In genomic region chr4:44167397-44168121, GRCm38 (mm10) we compare ENCODE assay signal across 8 mouse cellular contexts.
DNase-seq lines count a peak whose midpoint lies in the region; ATAC-seq lines count a peak whose summit lies in the region.

No protein-coding gene starts in this region.

- ATAC-seq in hindbrain, embryonic 12.5 days (ENCODE audit: low FRiP score), result peak; percentile 92

- under 1% methylated on average over 63 of the region's 95 CpGs for WGBS in hindbrain, embryonic 12.5 days

- peak overlapping the region; percentile 72 for H3K4me2 ChIP-seq in hindbrain, embryonic 12.5 days (replicated peaks)

- H3K27me3 ChIP-seq in hindbrain, embryonic 12.5 days, result no peaks in the 10 kb centered on the region

- H3K4me1 ChIP-seq in hindbrain, embryonic 12.5 days, result peaks cover 38% of the 10 kb centered on the region

- H3K27ac ChIP-seq in hindbrain, embryonic 12.5 days, result peak overlapping the region; percentile 99

- peak overlapping the region; percentile 79 for H3K4me3 ChIP-seq in hindbrain, embryonic 12.5 days

- peak overlapping the region; percentile 92 for H3K9ac ChIP-seq in hindbrain, embryonic 12.5 days

- peak; percentile 90 for DNase-seq in MN1 (ENCODE audit: low spot score)
- DNase-seq in cerebellum, adult 9-10 months, result peak; percentile 71
- DNase-seq in frontal cortex, postnatal 10 days (ENCODE audit: low spot score in 2 of 2), result peak; percentile 58 to 78
- peak; percentile 78 to 85 for DNase-seq in layer of hippocampus, postnatal 14 days (ENCODE audit: low spot score in 2 of 2)
- DNase-seq in lung, postnatal 14 days, result peak; percentile 87
- peak; percentile 37 for DNase-seq in retina, adult 2 months (ENCODE audit: low read depth, low spot score)
- DNase-seq in thymus, postnatal 36 days, result peak; percentile 91 to 95

- no peaks in the 10 kb centered on the region for H3K36me3 ChIP-seq in hindbrain, embryonic 12.5 days

- H3K9me3 ChIP-seq in hindbrain, embryonic 12.5 days (replicated peaks), result no peaks in the 10 kb centered on the region

Comparison
In these comparisons a context has a peak if more than half of its experiments do, and no peak if none do; other contexts are left out.
1. Peak in every context shown above with its lines: DNase-seq, ATAC-seq, H3K4me3 ChIP-seq and H3K27ac ChIP-seq.
2. DNase-seq: peak in every context shown above with its lines; median percentile 93 in thymus, postnatal 36 days; 90 in MN1; 87 in lung, postnatal 14 days; 82 in layer of hippocampus, postnatal 14 days; 71 in cerebellum, adult 9-10 months; 68 in frontal cortex, postnatal 10 days; 37 in retina, adult 2 months.